Mouse (Mus musculus): Measurements from ENCODE around the gene Thtpa.

Gene Thtpa

DNA sequence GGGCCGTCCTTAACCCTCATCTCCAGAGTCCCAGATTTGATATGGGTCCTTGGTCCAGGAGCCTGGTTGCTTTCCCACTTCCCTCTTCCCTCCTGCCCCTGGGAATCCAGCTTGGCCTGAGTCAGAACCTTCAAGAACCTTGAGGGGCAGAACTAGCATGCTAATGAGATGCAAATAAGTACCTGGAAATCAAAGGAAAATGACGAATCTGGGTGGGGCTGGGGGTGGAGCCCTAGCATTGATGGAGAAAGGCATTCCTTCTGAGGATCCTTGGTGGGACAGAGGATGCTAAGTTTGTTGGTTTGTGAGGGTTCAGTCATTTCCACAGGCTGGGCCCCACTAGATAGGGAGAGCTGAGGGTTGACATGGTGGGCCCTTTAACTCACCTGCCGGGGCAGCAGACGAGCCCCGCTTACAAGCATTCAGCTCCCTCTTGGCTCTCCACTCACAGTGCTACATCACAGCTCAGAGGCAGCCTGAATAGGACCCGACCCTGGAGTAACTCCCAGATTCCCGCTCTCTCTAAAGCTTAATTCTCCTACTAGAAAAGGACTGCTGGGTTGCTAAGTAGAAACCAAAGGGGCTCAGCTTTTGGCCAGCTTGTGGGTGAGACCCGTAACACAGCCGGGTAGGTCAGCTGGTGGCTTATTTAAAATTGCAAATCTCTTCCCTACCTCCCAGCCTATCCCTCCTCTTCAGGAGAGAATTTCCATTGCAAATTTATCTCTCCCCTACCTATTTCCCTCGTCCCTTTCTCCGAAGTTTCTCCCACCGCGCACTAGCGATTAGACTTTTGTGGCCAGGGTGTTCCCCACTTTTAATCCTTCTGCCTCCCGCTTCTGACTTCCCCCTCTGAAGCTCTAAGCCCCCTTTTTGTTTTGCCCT, 16.9 kb upstream of the Thtpa start:
- DNase-seq (ENCODE audit: low spot score), result no peak

DNA sequence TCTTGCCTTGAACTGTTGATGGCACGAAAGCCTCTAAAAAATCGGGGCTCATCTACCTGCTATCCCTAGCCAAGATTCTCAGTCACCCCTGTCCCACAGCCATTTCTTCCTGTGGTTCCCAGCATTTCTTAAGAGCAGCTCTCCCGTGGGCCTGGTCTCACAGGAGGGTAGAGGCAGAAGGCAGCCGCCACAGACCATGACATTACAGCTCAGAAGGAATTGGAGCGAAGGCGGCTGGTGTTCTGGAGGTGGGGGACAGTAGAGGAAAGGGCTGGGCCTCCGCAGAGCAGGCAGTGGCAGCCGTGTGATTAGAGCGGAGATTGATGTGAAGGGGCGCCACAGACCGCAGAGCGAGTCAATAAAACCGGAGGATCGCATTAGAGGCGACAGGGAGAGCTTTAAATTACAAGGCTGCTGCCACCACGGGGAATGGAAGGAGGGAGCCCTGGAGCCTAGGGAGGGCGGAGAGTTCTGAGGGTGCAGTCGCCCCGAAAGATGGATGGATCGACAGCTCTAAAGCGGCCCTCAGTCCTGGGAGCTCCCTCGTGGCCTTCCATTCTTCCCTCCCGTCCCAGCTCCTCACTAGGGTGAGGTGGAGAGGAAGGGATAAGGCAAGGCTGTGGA, 16.1 kb upstream of the Thtpa start:
- DNase-seq (ENCODE audit: low spot score), result no peak

DNA sequence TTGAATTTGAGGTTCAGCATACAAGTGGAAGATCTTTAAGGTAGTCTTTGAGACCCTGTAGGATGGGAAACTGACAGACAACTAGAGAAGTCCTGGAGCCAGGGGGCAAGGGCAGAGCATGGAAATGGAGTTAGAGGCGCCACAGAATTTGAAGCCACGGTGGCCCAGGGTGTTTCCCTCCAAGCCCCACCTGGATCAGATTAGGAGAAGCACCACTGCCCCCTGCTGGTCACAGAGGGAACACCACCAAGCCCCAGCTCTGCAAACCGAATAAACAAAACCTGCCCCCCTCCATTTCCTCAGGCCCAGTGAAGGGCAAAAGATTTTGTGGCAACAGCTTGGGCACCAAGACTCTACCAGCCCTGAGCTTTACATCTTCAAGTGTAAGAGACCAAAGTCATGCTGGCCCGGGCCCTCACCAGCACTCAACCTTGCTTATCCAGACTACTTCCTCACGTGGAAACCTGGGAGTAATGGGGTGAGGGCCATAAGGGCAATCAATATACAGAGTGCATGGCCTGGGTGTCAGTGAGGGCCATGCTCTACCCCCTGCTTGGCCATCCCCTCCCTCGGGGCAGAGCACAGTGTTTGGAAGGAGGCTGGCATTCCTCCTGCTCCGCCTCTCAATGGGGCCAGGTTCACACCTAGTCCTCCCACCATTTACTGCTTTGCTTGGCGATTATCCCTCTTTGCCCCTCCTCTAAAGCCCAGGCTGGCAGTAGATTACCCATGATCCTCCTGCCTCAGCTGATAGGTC, 15.2 kb upstream of the Thtpa start:
- DNase-seq (ENCODE audit: low spot score), result peak; percentile 78

DNA sequence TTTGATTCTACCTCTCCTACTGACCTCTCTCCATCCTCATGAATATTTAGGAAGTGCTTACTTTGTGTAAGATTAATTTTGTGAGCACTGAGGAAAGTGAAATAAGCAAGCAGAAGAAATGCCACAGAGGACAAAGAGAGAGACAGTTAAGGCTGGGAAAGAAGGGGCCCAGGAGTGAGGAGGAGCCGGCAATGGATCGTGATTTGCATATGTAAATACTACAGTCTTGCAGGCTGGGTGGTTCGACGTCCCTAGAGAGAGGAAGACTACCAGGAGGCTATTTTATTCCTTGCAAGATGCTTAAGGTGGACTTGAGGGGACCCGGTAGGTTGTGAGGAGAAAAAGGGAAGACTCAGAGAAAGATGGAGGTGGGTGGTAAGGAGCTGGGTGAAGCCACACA, 13.5 kb upstream of the Thtpa start:
- no peak for DNase-seq (ENCODE audit: low spot score)

DNA sequence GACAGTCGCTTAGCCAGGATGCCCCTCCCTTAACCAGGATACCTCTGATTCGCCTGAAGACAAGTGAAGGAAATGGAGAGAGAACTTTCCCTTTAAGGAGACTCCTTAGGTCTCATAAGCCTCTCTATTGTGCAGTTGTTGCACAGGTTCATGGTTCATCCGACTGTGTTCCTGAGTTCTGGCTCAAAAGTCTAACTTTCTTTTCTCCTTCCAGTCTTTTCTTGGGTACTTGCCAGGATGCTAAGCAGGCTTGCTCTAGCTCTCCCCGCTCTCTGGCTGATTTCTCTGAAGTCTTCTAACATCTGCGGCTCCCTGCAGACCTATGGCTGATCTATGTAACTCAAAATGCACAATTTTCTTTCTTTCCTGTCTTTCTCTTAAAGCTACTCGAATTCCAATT, 11.1 kb upstream of the Thtpa start:
- no peak for DNase-seq (ENCODE audit: low spot score)

DNA sequence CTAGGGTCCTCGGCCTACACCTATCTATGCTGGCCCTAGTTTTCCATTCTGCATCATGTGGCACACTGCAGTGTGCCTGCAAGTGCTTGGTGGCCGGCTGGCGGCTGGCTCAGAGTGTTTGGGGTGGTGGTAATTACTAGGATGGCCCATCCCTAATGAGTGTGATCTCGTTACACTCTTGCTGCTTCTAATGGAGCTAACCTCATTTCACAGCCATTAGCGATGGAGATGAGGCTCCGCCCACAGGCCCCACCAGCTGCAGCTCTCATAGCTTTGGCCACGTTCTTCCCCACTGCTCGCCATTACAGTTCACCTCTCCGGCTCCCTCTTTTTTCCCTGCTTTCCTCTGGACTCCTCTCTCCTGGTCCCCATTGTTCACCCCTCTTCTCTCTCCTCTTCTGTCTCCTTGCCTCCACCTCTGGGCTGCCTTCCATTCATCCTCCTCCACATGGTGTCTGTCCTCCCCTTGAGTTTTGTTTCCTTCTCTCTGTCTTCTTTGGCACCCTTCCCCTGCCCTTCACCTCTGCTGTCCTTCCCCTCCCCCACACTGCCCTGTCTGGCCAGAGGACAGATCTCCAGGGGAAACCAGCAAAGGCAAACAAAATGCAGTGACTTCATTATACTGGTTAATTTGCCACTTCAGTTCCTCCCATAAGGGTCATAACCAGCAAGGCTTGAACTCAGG, 9.1 kb upstream of the Thtpa start:
- DNase-seq (ENCODE audit: low spot score), result no peak

DNA sequence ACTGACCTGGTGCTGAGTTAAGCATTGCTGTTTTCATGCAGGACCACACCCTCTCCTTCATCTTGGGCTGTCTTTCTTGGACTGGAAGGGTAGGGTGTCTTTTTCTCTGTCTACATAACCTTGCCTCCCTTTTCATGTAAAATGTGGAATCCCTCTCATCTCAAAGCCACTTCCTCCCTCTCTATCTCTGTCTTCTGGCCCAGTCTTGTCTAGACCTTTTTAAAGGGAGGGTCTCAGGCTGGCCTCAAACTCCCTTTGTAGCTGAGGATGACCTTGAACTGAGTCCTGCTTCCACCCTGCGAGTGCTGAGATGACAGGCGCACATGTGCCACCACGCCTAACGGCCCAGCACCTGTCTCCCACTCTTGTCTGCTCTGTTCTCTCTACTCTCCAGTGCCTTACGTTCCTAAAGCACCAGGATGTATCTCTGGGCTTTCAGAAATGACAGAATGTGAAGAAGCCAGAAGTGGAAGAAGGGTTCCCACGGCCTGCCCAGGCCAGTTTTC, 8.5 kb upstream of the Thtpa start:
- no peak for DNase-seq (ENCODE audit: low spot score)

DNA sequence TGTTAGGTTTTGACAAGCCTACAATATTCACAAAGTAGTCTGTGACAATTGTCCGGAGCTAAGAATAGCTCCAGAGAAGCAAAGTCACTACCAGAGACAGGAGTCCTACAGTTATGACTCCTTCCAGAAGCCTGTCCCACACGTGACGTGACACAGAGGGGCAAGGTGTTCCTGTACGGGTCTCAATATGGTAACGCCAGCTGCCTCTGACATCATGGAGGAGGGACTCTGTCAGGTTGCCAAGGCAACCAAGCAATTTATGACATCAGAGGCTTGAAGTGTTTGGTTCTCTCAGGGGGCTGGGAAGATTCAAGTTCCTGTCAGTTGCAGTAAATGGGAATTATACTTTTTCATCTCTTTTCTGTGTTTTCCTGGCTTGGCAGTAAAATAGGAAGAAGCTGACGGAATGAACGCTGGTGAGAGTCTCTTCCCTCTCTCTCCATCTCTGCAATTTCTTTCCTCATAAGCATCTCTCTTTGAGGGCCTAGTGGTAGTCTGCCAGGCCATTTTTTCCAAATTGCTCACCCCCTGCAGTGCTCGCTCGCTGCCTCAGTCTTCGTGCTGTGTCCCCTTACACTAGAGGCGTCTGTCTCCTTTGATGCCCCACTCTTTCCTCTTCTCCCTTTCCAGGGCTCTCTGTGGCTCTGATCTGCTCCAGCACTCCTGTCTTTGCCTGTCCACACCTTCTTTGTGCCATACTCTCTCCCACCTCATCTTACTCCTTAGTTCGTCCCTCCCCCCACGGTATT, 5.2 kb upstream of the Thtpa start:
- no peak for DNase-seq (ENCODE audit: low spot score)

DNA sequence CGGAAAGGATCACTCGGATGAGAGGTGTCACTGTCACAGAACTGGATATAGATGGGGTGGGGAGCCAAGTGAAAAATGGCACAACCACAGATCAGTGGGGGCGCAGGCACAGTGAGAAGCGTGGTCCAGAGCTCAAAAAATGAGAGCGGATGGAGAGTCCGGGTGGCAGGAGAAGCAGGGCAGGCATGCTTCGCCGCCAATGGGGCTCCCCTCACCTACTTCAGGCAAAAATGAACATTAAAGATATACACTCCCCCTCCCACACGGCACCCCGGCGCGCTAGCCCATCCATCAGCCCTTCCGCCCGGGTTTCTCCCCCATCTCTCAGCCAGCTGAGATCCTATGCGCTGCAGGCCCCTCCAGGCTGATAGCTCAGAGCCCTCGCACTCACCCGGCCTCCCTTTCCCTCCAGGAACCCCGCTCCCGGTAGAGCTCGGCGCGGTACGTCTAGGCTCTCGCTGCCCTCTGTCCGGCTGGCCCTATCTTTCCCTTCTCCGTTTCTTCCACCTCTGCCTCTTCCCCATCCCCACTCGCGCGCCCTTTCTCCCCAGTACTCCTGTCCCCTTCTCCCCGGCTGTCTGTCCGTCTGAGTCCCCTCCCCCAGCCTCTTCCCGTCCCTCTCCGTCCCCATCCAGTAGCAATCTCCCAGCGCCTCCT, 3.2 kb upstream of the Thtpa start:
- no peak for DNase-seq (ENCODE audit: low spot score)

DNA sequence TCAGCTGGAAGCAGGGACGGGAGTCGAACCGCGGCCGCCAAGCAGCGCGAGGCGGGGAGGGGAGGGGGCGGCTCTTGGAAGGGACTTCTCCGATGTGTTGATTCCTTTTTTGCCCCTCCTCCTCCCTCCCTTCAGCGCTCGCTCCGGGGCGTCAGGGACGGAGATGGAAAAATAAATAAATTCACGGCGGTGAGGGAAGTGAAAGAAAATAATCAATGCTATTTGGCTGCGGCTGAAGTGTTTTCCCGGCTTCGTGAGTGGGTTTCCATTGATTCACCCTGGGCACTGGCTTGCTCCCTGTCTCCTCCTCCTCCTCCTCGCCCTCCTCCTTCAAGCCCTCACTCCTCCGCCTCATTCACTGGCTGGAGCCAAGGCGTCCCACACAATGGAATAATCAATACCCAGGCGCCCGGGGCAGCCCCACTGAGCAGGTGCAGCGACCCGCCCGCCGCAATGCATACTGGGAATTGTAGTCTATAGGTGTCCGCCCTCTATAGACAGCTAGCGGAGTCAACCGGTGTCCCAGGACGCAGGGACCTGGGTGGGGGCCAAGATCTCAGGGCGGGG, 2.5 kb upstream of the Thtpa start, which contains the start of gene Zfhx2:
Gene Zfhx2 (minus strand): TSS at position 314 of the 567 bp plus-strand sequence.
- DNase-seq (ENCODE audit: low spot score), result peak; percentile 96

DNA sequence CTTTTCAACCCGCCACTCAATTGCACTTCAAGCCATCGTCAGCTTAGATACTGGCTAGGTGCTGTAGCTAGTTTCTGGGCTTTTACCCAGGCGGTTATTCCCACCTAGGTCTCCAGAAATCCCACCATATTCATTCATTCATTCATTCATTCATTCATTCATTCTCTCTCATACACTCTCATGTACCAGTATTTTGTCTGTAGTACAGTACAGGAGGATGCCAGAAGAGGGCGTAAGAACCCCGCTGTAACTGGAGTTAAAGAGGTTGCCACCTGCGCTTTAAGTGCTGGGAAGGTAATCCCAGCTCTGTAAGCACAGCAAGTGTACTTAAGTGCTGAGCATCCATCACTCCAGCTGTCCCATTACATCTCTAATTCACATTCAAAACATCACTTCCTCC, 657 bp upstream of the Thtpa start:
- no peak for DNase-seq (ENCODE audit: low spot score)

DNA sequence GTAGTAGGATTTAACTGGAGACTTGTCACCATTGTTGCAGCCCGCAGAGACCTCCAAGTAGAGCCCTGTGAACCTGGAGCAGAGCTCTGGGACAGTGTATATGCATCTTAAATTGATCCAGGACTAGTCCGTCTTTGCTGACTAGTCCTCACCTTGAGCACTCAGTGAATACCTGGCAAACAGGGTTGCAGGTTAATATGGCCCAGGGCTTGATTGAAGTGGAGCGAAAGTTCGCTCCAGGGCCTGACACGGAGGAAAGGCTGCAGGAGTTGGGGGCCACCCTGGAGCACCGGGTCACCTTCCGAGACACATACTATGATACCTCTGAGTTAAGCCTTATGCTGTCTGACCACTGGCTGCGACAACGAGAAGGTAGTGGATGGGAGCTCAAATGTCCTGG, 679 bp downstream of the Thtpa start:
- no peak for DNase-seq (ENCODE audit: low spot score)

DNA sequence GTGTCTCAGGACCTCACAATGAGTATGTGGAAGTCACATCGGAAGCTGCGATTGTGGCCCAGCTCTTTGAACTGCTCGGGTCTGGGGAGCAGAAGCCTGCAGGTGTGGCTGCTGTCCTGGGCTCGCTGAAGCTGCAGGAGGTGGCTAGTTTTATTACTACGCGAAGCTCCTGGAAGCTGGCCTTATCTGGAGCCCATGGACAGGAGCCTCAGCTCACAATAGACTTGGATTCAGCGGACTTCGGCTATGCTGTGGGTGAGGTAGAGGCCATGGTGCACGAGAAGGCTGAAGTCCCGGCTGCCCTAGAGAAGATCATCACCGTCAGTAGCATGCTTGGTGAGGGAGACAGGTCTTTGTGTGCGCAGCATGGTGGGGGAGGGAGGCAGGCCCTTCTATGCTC, 1.1 kb downstream of the Thtpa start:
- DNase-seq (ENCODE audit: low spot score), result no peak

DNA sequence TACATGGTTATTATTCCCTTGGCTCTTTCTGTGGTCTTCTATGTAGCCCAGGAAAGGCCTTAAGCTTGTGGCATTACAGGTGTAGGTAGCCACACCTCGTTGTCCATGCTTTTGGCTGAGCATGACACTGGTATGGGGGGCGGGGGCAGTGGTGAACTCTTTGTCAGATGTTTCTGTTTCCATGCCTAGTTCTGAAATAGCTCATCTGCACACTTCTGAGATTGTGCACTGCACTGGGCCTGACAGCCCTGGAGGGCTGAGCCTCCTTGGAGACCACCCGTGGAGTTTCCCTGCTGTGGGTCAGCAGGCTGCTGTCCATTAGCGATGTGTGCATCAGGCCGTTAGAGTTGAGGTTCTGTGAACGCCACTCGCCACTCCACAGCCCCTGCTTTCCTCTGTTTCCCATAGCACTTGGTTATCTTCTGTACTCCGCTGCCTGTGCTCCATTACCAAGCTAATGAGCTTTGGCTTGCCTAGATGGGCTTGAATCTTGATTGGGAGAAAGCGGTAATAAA, 2.0 kb downstream of the Thtpa start:
- no peak for DNase-seq (ENCODE audit: low spot score)

DNA sequence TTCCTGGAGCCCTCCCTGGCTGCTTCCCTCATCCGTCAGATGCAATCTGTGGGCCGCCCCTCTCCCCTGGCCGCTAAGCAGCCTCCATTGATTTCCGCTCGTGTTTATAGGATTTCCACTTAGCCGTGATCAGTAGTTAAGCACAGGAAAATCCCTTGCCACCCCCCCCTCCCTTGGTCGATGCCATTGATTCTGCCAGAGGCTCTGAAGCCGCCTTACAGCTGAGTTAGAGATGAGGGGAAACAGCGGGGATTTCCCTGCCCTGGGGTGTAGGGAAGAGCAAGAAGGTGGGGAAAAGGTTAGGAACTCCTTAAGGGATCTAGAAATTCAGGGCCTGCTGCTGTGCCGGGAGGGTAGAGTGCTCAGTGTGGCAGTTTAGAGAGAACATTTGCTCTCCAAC, 3.1 kb downstream of the Thtpa start:
- DNase-seq (ENCODE audit: low spot score), result no peak

DNA sequence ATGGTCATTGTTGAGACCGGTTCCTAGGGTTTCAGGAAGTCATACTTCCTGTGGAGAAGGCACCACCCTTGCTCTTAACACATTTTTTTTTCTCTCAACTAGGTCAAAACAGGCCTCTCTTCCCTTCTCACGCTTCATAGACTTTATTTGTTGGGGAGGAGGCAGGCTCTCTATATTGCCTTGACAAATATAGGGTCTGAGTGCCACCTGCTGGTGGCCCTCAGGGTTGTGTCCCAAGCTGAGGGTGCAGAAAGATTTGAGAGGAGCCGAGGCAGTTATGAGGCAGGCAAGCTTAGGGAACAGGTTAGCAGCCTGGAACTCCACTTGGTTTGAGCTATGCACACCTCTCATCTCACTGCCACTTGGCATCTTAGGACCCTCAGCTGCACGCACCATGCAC, 3.5 kb downstream of the Thtpa start:
- DNase-seq (ENCODE audit: low spot score), result no peak

DNA sequence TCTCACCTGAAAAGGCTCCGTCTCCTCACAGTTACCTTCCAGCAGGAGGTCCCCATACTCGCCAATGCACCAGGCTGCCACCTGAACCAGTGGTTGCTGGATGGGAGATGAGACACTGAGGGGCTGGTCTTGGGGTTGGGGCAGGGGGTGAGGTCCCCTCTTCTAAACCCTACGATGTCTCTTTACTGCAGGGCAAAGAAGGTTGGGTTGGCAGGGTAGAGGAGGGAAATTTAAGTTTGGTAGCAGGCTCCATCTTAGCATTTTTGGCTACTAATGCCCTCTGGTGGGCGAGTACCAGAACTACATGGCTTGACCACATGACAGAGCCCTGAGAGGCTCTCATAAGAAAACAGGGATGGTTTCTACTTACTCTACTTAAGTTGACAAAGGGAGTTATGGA, 7.0 kb downstream of the Thtpa start:
- no peak for DNase-seq (ENCODE audit: low spot score)

DNA sequence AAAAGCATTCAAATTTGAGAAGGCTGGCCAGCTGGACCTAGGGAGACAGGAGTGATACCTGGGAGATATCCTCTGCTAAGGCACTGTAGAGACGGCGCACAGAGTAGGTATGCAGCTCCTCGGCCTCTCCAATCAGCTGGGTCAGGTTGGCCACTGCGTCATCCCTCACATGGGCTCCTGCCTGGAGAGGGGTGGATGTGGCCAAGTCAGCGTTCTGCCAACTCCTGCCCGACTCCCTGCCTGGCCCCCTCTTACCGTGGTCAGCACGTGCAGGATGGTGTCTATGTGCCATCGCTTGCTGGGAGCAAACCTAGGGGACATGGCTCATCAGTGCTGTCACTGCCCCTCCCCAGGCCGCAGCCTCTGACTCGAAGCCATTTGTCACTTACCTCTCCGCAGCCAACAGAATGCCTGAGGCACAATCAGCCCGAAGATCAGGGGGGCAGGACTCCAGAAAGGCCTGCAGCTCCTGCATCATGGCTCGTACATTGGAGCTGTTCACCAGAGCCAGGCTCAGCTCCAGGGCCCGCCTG, 7.7 kb downstream of the Thtpa start:
- no peak for DNase-seq (ENCODE audit: low spot score)

DNA sequence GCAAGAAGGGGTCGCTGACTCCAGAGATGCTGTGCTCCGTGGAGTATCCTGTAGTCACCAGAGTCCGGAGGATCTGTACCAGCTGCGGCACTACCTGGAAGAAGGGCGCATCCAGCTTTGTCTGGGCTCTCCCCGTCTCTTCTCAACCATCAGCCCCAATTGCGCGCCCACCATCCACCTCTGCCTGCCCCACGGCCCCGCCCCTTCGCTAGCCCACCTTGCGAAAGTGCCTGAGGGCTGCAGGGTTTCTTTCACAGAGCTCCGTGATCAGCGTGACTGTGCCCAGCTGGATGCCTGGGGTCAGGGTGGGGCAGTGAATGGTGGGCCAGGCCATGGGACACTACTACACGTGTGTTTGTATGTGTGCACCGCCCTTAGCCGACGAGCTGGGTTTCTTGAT, 9.8 kb downstream of the Thtpa start:
- no peak for DNase-seq (ENCODE audit: low spot score)

DNA sequence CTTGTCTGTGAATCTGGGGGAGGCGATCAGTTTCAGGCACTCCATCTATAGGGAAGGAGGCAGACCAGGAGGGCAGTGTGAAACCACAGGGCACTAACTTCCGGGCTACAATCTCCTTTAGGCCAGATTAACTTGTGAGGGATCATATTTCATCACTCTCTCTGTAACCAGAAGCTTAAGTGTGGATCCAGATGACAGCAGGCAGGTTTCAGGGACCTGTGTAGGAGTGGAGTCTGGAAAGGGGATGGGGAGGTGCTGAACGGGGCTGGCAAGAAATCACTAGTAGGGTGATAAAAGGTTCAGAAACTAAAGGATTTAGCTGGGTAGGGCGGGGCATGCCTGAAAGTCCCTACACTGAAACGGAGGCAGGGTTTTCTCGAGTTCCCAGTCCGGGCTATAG, 10.8 kb downstream of the Thtpa start:
- DNase-seq (ENCODE audit: low spot score), result no peak
